Mouse (Mus musculus): ENCODE data around the gene Ldah.
A peak's percentile ranks its signal among the peaks of the same experiment; 100 is the strongest.

Ldah gene

DNA sequence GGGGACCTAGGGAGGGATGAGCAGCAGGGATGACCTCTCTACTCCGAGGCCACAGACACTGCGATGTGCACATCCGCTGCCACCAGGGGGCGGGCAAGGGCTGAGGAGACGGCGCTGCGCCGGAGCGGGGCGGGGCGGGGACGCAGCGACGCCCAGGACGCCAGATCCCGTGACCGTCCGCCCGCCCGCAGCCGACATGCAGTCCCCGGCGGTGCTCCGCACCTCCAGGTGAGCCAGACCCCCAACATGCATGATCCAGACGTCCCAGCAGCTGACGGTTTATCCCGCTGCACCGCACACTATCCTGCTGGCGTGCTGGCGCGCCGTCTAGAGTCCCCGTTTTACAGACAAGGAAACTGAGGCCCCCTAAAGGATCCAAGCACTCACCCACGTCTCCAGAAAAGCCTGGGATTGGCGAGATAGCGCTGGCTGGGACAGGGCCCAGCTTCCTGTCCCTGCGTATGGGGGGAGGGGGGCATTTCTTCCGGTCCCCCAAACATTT, 105.4 kb downstream of the Ldah start, which contains the start of gene Hs1bp3:
Gene Hs1bp3 (plus strand): TSS at position 163 of the 502 bp plus-strand sequence.
- no peak for DNase-seq (ENCODE audit: low spot score)

DNA sequence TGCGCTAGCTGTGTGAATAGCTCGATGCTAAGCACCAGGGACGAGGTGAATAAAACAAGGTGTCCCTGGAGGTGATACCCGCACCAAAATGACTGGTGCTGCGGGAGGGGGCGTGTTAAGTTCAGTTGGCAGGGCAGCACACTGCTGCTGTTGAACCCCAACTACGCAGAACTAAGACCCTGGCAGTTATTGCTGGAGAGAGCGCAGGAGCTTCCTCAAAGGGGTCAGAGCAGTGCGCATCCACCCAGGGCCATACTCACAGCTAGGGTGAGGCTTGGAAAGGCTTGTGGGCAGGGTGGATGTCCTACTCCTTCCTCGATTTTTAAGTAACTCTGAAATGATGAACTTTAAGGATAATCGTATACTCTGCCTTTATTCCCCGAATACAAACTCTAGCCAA, 105.9 kb downstream of the Ldah start:
- no peak for DNase-seq (ENCODE audit: low spot score)

DNA sequence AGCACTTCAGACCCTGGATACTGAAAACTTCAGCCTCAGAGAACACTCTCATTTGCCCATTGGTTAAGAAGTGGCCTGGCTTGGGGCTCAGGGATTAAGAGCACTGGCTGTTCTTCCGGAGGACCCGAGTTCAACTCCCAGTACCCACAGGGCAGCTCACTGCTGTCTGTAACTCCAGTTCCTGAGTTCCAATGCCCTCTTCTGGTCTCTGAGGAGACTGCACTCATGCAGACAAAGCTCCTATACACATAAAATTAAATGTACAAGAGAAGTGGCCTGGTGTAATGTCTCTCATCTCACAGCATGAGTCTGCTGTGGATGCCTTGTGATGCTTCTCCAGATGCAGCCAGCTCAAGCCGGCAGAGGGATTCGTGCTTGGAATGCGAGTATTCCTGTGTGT, 108.6 kb downstream of the Ldah start:
- no peak for DNase-seq (ENCODE audit: low spot score)

DNA sequence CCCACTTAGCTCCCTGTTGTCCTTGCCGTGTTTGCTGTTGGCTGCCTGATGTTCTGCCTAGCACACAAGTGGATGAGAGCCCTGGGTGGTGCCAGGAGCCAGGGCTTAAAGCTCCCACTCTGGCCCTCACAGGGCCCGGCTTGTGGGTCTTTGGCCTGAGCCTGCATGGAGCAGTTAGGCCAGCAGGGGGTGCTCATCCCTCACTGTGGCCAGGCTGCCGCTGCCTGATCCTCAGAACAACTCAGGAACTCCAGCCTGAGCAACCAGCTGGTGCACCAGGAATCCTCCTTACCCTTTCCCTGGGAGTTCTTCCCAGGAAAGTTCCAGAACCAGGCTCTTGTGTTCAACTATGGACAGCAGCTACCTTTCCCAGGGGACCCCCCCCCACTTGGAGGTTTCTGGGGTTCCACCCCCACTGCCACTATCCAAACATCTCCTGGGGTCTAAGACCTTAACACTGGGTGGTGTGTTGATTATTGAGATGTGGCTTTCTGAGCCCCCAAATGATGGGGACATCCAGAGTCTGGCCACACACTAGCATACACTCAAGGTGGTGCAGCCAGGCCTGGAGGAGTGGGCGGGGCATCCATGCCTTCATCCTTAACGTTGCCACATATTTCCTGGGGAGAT, 112.3 kb downstream of the Ldah start:
- no peak for DNase-seq (ENCODE audit: low spot score)

DNA sequence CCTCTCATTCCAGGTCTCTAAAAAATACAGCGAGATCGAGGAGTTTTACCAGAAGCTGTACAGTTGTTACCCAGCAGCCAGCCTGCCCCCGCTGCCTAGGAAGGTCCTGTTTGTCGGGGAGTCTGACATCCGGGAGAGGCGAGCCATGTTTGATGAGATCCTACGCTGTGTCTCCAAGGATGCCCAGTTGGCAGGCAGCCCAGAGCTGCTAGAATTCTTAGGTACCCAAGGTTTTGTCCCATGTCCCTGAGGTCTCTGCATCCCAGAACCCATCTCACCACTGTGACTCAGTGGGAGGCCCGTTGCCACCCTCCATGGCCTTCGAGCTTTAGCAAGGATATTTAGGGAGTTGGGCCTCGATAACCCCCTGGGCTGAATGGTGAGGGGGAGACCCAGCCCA, 113.6 kb downstream of the Ldah start:
- DNase-seq (ENCODE audit: low spot score) = no peak

DNA sequence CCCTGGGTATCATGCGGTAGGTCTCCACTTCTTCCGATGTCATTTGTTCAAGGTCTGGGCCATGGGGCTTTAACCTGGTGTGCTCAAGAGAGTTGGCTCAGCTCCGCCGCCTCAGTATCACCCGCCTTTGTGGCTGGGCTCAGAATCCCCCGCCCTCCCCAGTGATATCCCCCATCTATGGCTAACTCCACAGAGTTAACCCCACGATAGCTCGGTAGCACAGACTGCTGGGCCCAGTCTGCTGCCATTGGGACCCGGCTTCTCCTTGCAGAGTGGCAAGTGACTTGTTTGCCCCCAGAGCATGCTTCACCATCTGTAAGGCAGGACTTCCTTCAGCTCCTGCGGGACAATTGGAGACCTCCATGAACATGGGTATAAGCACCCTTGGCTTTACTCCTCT, 116.2 kb downstream of the Ldah start:
- DNase-seq (ENCODE audit: low spot score) = no peak

DNA sequence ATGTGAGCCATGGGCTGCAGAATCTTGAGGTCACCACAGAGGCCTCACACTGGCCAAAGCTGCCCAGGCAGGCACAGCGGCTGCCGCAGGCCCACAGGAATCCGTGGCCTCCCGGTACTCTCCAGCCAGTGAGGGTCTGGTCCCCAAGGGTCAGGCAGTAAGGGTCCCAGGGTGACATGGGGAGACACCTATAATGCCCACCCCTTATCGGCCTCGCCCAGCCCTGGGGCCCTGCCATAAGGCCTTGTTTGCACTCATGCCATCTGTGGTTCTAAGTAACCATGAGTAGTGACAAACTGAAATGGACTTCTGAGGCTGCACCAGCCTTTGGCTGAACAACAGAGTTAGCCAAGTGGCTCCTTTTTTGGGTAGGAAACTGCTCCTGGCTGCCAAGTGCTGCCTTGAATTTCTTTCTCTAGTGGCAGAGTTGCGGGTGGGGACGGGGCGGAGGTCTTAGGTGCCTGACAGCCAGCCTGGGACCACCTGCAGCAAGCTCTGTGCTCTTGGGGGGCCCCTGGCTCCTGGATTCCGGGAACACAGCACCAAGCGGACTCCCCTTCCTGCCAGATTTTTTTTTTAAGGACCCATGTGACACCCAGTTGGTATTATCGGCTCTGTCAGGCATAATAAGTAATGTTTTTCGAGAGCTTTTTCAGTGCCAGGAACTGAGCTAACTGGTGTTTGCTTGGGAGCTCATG, 117.5 kb downstream of the Ldah start:
- DNase-seq (ENCODE audit: low spot score) = no peak

DNA sequence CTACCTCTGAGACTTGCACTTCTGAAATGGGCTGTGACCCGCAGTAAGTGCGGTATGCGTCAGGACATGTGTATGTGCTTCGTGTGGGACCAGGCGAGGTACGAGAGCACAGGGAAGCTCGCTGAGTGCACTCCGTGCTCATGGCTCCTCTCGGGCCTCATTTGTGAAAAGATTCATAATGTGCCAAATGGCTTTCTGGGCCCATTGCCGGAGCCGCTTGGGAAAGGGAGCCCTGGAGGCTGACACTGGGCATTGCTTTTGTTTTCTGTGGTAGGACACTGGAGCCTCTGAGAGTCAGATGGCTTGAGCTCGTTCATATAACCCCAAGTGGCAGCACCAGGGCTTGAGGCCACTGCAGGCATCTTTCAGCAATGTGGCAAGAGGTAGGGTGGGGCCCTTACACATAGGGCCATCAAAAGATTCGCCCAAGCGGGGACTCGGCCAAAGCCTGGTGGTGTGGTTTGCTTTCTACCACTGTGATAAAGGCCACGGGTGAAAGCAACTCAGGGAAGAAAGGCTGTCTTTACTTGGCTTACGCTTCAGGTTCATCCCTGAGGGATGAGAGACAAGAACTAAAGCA, 118.1 kb downstream of the Ldah start:
- no peak for DNase-seq (ENCODE audit: low spot score)

DNA sequence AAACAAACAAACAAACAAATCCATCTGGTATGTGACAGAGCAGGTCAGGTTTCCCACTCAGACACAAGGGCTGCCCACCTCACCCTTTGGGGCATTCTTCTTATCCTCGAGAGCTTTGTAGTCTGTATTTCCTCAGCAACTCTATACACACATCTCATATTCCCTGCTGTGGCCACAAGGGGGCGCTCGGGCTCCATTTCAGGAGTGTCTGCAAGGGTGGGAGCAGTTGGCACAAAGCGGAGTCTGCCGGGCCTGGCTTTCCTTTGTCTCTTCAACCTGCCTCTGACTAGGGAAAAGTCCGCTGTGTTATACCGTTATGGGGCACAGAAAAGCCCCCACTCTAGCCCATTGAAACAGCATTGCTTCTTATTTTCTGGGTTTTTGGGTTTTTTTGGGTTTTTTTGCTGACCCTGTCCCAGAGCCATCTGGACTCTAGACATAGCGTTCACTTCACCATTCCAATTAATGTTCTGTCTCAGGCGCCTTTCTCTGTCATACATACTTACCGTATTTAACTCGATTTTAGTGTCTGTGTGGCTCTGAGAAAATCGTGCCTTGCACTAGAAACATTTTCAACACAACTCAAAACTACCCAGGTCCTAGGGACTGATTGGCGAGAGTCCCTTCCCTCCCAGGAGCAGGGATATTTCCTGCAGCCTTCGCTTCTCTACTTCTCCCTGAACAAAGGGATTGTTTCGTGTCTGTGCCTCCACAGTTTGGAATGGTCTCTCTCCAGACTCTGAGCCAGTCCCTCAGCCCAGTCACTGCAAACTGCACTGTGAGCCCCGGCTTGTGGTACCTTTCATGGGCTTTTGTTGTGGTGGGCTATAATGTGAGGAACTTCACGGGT, 119.1 kb downstream of the Ldah start:
- DNase-seq (ENCODE audit: low spot score) = peak; percentile 94

DNA sequence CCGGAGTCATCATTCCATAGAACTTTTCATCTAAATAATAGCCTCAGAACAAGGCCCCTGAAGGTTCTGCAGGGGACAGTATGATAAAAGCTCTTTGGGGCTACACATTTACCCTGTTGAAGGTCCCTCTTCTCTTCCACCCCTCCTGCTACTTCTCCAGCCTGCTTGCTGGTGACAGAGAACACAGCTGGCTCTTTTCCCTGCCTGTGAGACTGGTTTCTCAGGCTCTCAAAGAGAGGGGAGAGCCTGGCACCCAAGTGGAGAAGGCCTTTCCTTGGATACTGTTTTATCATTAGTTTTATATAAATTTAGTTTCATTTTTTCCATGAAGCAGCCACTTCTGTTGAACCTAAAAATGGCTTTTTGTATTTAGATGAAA, 119.8 kb downstream of the Ldah start:
- no peak for DNase-seq (ENCODE audit: low spot score)

DNA sequence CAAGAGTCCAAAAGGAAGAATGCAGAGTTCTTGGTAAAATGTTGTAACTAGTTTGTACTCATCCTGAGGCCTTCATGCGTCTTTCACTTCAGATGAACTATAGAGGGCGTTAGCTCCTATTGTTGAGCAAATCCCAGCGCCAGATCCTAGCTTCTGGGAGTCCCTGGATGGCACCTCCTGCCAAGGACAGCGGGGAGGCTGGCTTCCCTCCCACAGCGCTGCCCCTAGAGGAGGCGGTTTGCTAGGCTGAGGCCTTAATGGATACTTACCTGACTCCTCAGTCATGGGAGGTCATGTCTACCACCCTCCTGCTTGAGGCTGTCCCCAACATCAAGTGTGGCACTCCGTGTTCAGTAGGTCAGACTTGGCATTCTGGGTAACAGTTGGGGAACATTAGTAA, 121.3 kb downstream of the Ldah start:
- DNase-seq (ENCODE audit: low spot score) = no peak

DNA sequence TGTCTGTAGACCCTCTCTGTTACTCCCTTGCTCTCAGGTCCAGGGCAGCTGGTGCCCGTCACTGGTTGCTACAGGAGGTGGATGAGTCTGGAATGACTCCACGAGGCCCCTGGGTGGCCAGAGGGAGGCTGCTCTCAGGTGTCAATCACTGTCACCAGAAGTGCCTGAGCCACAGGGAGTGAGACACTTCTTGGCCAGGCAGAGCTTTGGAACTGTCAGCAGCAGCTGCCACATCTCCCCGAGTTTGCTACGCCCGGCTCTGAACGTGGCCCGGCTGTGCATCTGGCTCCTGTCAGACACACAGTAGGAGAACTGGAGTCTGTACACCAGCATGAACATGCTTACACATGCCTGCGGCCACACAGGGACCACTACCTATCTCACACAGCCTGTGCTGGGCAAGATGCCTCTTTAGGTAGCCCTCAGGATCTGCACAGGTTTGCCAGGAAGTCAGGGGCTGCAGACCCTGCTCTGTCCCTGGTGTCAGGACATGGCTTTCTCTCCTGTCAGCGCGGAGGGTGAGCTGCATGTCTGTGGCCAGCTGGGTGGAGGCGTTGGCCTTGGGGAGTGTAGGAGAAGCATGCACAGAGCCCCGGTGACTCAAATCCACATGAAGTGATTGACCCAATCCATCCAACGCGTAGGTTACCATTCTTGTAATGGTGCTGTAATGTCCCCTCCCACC, 123.7 kb downstream of the Ldah start:
- no peak for DNase-seq (ENCODE audit: low spot score)

DNA sequence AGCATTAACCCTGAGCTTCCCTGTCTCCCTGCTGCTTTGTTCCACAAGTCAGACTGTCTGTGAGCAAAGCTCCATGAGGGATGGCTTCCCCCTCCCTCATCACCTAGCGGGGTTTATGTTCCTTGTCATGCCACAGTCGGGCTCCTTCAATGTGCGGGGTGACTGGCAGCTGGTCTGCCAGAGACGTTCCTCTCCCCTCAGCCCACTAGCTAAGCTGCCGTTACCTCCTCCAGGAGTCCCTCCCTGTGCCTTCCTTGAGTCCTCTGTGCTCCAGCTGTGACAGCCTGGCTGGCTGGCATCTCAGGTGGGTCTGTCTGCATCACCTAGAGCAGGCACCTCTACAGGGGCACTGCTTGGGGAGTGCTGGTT, 124.3 kb downstream of the Ldah start:
- DNase-seq (ENCODE audit: low spot score) = no peak

DNA sequence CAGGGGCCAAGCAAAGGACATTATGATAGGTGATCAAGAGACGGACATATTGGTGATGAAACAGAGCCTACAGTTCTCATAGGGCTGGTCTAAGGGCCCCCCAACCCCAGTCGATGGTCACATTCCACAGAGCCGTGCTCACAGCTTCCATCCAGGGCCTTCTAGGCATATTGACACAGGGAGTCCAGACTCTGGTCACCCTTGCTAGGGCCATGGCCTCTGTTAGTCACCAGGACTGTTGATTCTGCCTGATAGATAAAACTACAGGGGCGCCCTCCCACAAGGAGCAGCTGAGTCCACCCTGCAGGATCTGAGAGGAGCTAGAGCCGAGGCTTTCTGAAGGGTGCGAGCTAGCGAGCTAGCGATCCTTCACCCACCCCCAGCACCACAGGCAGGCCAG, 125.7 kb downstream of the Ldah start:
- no peak for DNase-seq (ENCODE audit: low spot score)

DNA sequence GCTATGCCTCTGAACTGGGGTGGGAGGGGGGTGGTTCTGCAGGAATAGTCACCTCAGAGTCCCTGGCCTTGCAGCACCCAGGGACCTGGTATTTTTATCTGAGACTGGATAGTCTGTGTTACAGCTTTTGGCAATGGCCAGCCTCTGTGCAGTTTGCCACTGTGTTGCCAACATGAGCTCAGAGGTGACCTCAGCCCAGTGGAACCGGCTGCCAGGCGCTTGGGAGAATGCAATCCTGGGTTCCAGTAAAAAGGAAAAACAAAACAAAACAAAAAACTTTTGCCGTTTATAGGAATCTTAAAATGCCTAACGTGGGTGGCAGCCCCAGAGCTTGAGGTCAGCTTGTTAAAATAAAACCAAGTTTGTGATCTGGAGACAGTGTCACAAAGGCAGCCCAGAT, 126.4 kb downstream of the Ldah start:
- no peak for DNase-seq (ENCODE audit: low spot score)

Data from layer of hippocampus, adult 9-10 months (tissue).